Mouse (Mus musculus) retina, postnatal 1 day (tissue): ENCODE measurements around the gene Mip.
"Not testable (repeated sequence)": the region's sequence is repeated elsewhere in the genome, so short reads cannot be mapped to it uniquely, and the experiment has no call there.

ENCODE experiments used
- DNase-seq: peaks from one replicate; pipeline ENCODE4 v3.0.0-alpha.2; 2012

Gene Mip

GRCm38 (mm10) chr10:128253677-128254255 lies 28.1 kb downstream of the Mip start, which contains the start of gene Apon:
TSS of gene Apon (plus strand) at chr10:128254096.
- DNase-seq: no peak

- DNase-seq: no peak
These were observed 30.3 kb downstream of the Mip start for GRCm38 (mm10) chr10:128255925-128256324.

DNA sequence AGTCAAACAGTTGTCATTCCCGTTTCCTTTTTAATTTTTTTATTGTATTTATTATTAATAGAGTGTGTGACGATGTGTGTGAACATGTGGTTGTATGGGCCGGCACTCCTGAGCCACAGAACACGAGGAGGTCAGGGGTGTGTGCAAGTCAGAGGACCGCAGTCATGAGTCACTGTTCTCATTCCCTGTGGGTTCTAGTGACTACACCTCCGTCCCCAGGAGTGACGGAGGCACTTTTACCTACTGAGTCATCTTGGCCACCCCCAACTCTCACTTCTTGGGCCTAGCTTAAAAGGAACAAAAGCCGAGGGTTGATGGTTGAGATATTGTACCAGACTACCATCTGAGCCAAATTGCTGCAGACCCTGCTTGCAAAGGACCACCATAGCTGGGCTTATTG lies 30.7 kb downstream of the Mip start:
- no peak for DNase-seq

- no peak for DNase-seq
These were observed 33.3 kb downstream of the Mip start for GRCm38 (mm10) chr10:128258953-128259352.

DNA sequence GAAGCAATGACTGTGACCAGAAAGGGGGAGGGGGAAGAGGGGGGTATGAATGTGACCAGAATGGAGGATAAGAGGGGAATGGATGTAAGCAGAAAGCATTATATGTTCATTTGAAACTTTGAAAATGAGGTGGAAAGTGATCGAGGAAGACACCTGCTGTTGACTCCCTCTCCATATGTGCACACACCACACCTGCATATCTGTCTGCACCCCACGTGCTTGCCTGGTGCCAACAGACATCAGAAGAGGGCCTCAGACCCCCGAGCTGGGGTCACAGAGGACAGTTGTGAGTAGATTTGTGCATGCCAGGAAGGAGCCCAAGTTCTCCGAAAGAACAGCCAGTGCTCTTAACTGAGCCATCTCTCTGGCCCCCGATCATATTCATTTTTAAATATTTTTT lies 34.3 kb downstream of the Mip start:
- DNase-seq: no peak

DNA sequence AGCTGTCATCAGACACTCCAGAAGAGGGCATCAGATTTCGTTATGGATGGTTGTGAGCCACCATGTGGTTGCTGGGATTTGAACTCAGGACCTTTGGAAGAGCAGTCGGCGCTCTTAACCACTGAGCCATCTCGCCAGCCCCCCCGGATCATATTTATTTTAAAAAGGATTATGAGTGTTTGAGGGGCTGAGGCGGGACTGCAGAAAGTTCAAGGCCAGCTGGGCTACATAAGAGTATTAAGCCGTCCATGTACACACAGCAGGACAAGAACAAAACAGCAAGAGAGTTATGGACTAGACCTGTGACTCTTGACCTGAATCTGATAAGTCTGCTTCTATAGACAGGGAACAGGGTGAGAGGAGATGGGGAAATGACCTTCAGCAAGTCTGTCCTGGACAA lies 34.7 kb downstream of the Mip start:
- DNase-seq: not testable (repeated sequence)

DNA sequence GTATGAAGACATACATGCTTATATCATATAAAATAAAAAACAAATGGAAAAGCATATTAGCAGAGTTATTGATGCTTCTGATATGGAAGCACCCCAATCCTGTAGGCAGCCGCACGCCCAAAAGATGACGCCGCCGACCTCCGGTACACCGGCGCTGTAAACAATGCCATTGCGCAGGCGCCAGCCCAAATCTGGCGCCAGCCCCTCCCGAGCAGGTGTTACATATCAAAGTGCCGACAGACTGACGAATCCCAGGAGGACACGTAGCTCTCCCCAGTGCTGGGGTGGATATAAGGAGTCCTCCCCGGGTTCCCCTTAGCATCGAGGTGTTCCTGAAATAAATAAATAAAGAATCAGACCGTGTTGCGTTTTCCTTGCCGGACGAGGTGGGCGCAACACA lies 36.7 kb downstream of the Mip start:
- DNase-seq: no peak

DNA sequence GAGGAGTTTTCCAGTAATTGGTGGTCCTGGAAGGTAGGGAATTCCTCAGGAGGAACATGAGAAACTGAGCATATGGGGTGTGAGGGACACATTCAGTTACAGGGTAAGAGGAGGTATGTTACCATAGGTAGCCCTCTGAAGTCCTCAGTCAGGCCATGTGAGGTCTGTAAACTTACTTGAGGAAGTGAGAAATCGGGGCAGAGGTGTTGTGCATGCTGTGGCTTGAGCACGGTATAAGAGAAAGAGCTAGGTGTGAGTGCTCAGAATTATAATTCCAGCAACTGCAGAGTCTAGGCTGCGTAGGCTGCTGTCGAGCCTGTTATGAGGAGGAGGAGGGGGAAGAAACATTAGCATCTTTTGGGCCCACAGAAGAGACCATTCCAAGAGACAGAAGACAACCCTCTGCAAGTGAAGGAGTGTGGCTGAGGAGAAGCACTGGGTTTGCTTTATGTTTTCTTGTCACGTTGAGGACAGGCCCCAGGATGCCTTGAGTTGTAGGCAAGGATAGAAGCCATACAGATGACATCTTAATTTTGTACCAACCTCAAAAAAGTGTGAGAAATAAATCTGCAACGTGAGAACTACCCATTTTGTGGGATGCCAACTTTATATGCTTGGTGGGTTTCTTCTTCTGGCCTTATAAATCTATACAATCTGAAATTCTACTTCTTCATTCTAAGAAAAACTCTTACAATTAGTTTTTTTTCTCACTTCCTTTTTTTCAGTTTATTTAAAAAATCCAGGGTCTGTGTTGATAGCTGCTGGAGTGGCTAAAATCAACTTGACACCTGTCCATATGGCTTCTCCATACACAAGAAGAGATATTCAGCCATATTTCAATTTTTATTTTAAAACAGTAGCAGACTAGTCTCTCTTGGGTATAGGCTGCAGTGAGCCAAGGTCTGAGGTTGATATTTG lies 38.0 kb downstream of the Mip start:
- no peak for DNase-seq

GRCm38 (mm10) chr10:128268371-128268770 lies 42.7 kb downstream of the Mip start, which contains the start of gene Apof:
TSS of gene Apof (plus strand) at chr10:128268671.
- no peak for DNase-seq

GRCm38 (mm10) chr10:128269206-128269910 lies 43.7 kb downstream of the Mip start:
- no peak for DNase-seq

DNA sequence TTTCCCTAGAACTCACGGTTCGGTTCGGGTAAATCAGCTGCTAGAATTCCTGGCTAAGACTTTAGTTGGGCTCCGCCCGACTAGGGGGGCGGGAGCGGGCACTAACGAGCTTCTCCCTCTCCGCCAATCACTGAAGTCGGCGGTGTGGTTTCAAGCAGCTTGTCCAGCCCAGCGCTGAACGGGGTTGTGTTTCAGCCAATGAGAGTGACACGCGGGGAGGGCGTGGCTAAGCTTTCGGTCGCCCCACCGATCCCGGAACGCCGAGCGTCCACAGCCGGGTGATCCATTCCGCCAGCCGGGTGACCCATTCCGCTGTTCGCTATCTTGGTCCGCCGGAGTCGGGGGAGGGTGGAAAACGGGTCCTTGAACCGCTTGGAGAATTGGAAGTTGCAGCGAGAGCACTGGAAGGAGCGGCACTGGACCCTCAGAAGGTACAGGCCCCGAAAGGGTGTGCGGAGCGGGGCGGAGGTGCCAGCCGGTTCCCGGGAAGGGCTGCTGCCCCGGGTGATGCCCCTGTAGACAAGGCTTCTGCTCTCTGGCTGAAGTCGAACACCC lies 44.7 kb downstream of the Mip start, which contains the start of gene Stat2:
Stat2 (plus strand) TSS at position 273 of the 555 bp plus-strand sequence.
- DNase-seq: peak; percentile 98

DNA sequence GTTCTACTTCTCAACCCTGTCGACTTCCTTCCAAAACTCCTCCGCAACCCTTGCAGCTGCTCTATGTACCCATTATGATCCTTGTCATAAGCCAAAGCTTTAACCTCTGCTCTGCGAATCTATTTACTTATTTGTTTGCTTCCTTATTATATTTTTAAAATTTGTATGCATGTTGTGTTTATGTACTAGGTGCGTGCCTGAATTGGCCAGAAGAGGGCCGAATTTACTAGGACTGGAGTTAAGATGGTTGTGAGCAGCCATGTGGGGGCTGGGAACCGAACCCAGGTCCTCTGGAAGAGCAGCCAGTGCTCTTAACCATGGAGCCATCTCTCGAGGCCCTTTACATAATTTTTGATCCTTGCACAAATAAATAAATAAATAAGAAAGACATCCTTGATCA lies 45.2 kb downstream of the Mip start:
- DNase-seq: no peak

GRCm38 (mm10) chr10:128271883-128272282 lies 46.2 kb downstream of the Mip start:
- DNase-seq: no peak

- DNase-seq: not testable (repeated sequence)
These were observed 47.3 kb downstream of the Mip start for GRCm38 (mm10) chr10:128272819-128273439.

- not testable (repeated sequence) for DNase-seq
These were observed 49.7 kb downstream of the Mip start for GRCm38 (mm10) chr10:128275374-128275773.

GRCm38 (mm10) chr10:128278158-128278557 lies 52.5 kb downstream of the Mip start:
- DNase-seq: no peak

DNA sequence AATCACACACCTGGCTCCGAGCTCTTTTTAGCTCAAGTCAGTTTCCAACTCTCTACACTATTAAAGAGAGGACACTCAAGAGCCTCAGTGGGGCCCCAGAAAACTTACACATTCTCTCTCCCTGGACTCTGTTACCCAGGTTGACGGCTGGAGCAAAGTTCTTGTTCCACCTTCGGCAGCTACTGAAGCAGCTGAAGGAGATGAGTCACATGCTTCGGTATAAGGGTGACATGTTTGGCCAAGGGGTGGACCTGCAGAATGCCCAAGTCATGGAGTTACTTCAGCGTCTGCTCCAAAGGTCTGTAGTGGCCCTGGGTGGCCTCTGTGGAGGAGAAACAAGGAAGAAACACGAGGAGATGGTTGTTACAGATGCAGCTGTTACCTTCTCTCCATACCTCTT lies 55.3 kb downstream of the Mip start:
- DNase-seq: no peak
